ENCODE assay signal across 20 mouse cellular contexts in genomic region chr12:80857636-80858293, GRCm38 (mm10).
DNase-seq lines count a peak whose midpoint lies in the region; ATAC-seq and TF ChIP-seq lines count a peak whose summit lies in the region.
"Had no signal": no experiment of that assay in that cellular context is flagged by ENCODE, and none has a peak within 500 bp of the region (broad histone marks: within the 10 kb centered on the region; RNA-seq: fewer than 3 reads in every experiment).

No protein-coding gene starts in this region.

- H3K4me1 ChIP-seq in forebrain, embryonic 15.5 days = peaks cover 36% of the 10 kb centered on the region
- H3K4me1 ChIP-seq in hindbrain, postnatal 0 days (ENCODE audit: insufficient read depth, low read length) = peaks cover 19% of the 10 kb centered on the region
- peaks cover 5% of the 10 kb centered on the region; the same call in 1 of the 2 replicates for H3K4me1 ChIP-seq in neural tube, embryonic 14.5 days (ENCODE audit: control insufficient read depth, insufficient read depth, low read length)

- no peaks in the 10 kb centered on the region for H3K27me3 ChIP-seq in forebrain, embryonic 15.5 days
- H3K27me3 ChIP-seq in hindbrain, postnatal 0 days (ENCODE audit: insufficient read depth, low read length) = no peaks in the 10 kb centered on the region
- H3K27me3 ChIP-seq in neural tube, embryonic 14.5 days (ENCODE audit: control insufficient read depth, insufficient read depth, low read length) = no peaks in the 10 kb centered on the region
- H3K27me3 ChIP-seq: embryonic facial prominence, embryonic 15.5 days; liver, embryonic 12.5 days had no signal

- no peak overlapping the region for H3K9ac ChIP-seq in forebrain, embryonic 15.5 days (replicated peaks)
- H3K9ac ChIP-seq in hindbrain, postnatal 0 days (replicated peaks; ENCODE audit: low read length) = no peak overlapping the region
- H3K9ac ChIP-seq in neural tube, embryonic 14.5 days (replicated peaks; ENCODE audit: low read depth, low read length) = no peak overlapping the region
- H3K9ac ChIP-seq: embryonic facial prominence, embryonic 15.5 days; liver, embryonic 12.5 days; lung, embryonic 14.5 days had no signal

- H3K4me3 ChIP-seq in layer of hippocampus, adult 2 months = no peak overlapping the region
- no peak overlapping the region for H3K4me3 ChIP-seq in forebrain, embryonic 15.5 days
- no peak overlapping the region for H3K4me3 ChIP-seq in hindbrain, postnatal 0 days (ENCODE audit: low read length)
- H3K4me3 ChIP-seq in neural tube, embryonic 14.5 days (ENCODE audit: low read depth, low read length) = no peak overlapping the region
- H3K4me3 ChIP-seq: embryonic facial prominence, embryonic 15.5 days; liver, embryonic 12.5 days had no signal

- WGBS in forebrain, embryonic 15.5 days = 14% methylated on average over 3 of the region's 3 CpGs
- WGBS in hindbrain, postnatal 0 days = 38% methylated on average over 3 of the region's 3 CpGs
- 28% methylated on average over 3 of the region's 3 CpGs for WGBS in neural tube, embryonic 14.5 days

- H3K4me2 ChIP-seq in forebrain, embryonic 15.5 days (replicated peaks) = no peak overlapping the region
- H3K4me2 ChIP-seq in hindbrain, postnatal 0 days (ENCODE audit: low read depth, low read length) = no peak overlapping the region
- no peak overlapping the region for H3K4me2 ChIP-seq in neural tube, embryonic 14.5 days (ENCODE audit: low read depth, low read length)
- H3K4me2 ChIP-seq: embryonic facial prominence, embryonic 15.5 days; liver, embryonic 12.5 days; lung, embryonic 14.5 days had no signal

- peak; percentile 72 for ATAC-seq in forebrain, embryonic 15.5 days (replicated peaks)
- ATAC-seq in hindbrain, postnatal 0 days = no peak
- ATAC-seq in neural tube, embryonic 14.5 days (ENCODE audit: low read depth) = peak; percentile 77; the same call in 1 of the 2 replicates
- no peak for ATAC-seq in erythroblast, adult 5-6 weeks (replicated peaks; ENCODE audit: low FRiP score, poor library complexity, severe bottlenecking)
- ATAC-seq: inflammation-experienced regulatory T-cells, adult 6 months; liver, embryonic 12.5 days had no signal

- no peak for DNase-seq in layer of hippocampus, adult 2 months (ENCODE audit: low spot score in 2 of 2)
- DNase-seq in layer of hippocampus, postnatal 14 days (ENCODE audit: low spot score in 2 of 2) = no peak
- peak; percentile 28 for DNase-seq in hindbrain, postnatal 0 days (ENCODE audit: low spot score)
- no peak for DNase-seq in spleen, postnatal 4 days (ENCODE audit: low spot score in 2 of 2)
- no peak for DNase-seq in cerebellum, adult 9-10 months
- DNase-seq: adrenal gland, postnatal 25 days; cerebellum, adult 2 months; gastrocnemius, postnatal 25 days; heart, postnatal 10 days; kidney, adult 8-10 months; layer of hippocampus, postnatal 36 days; lung, embryonic 14.5 days; thymus, adult 18-20 months had no signal

- no peaks in the 10 kb centered on the region for H3K36me3 ChIP-seq in forebrain, embryonic 15.5 days
- H3K36me3 ChIP-seq in hindbrain, postnatal 0 days (ENCODE audit: insufficient read depth, low read length) = no peaks in the 10 kb centered on the region
- no peaks in the 10 kb centered on the region for H3K36me3 ChIP-seq in neural tube, embryonic 14.5 days (ENCODE audit: control insufficient read depth, insufficient read depth, low read length)
- H3K36me3 ChIP-seq: embryonic facial prominence, embryonic 15.5 days had no signal

- TF ChIP-seq CTCF in layer of hippocampus, adult 2 months (conservative IDR thresholded peaks at IDR 0.05) = no peak
- TF ChIP-seq CTCF in hindbrain, postnatal 0 days (IDR thresholded peaks at IDR 0.05; ENCODE audit: low read depth) = no peak

- H3K27ac ChIP-seq in layer of hippocampus, adult 2 months = peak overlapping the region; percentile 44; the same call in 1 of the 2 replicates
- peak overlapping the region; percentile 67 for H3K27ac ChIP-seq in forebrain, embryonic 15.5 days (replicated peaks)
- no peak overlapping the region for H3K27ac ChIP-seq in hindbrain, postnatal 0 days
- H3K27ac ChIP-seq in neural tube, embryonic 14.5 days (ENCODE audit: low read depth, low read length) = peak overlapping the region; percentile 59
- H3K27ac ChIP-seq: embryonic facial prominence, embryonic 15.5 days; liver, embryonic 12.5 days; macrophage had no signal

- no peaks in the 10 kb centered on the region for H3K9me3 ChIP-seq in forebrain, embryonic 15.5 days
- H3K9me3 ChIP-seq in hindbrain, postnatal 0 days (ENCODE audit: low read length) = no peaks in the 10 kb centered on the region
- H3K9me3 ChIP-seq in neural tube, embryonic 14.5 days (ENCODE audit: control insufficient read depth, low read length) = no peaks in the 10 kb centered on the region
- H3K9me3 ChIP-seq: embryonic facial prominence, embryonic 15.5 days; liver, embryonic 12.5 days had no signal

Comparison
In these comparisons a context has a peak if more than half of its experiments do, and no peak if none do; other contexts are left out.
1. ATAC-seq: peak in forebrain, embryonic 15.5 days (single experiment) and neural tube, embryonic 14.5 days (single experiment); none in hindbrain, postnatal 0 days (single experiment) and erythroblast, adult 5-6 weeks (single experiment).